Mouse (Mus musculus) neural tube, embryonic 12.5 days (tissue): ENCODE results near the gene Dcun1d2. TPM values are rescaled to one million over a fixed set of nuclear protein-coding genes. Genes with fewer than 3 reads are reported as not detected.
A peak's percentile ranks its signal among the peaks of the same experiment; 100 is the strongest.

Experiments used
- ATAC-seq: fragments of 200-750 bp; cut with Nextera tagmentation; 2 replicates; pipeline ENCODE4 v1.8.0; 2017; ENCODE audit warnings: low read depth, mild to moderate bottlenecking, moderate TSS enrichment, moderate library complexity; ENCODE audit not compliant: low FRiP score
- H3K27ac ChIP-seq: fragments of 300-500 bp; sonication (generic); 2 replicates; pipeline ENCODE4 v1.5.1; 2016
- H3K27me3 ChIP-seq: fragments of 300-500 bp; sonication (generic); replicated peaks from 2 replicates; pipeline ENCODE4 v1.6.1; 2016; ENCODE audit warnings: mild to moderate bottlenecking
- H3K36me3 ChIP-seq: fragments of 300-500 bp; sonication (generic); 2 replicates; pipeline ENCODE4 v1.6.1; 2016; ENCODE audit warnings: mild to moderate bottlenecking
- H3K4me1 ChIP-seq: fragments of 300-500 bp; sonication (generic); 2 replicates; pipeline ENCODE4 v1.6.1; 2016
- H3K4me2 ChIP-seq: fragments of 300-500 bp; sonication (generic); replicated peaks from 2 replicates; pipeline ENCODE4 v1.6.1; 2016; ENCODE audit warnings: mild to moderate bottlenecking
- H3K4me3 ChIP-seq: fragments of 300-500 bp; sonication (generic); 2 replicates; pipeline ENCODE4 v1.5.1; 2016
- H3K9ac ChIP-seq: fragments of 300-500 bp; sonication (generic); 2 replicates; pipeline ENCODE4 v1.6.1; 2016; ENCODE audit warnings: mild to moderate bottlenecking
- H3K9me3 ChIP-seq: fragments of 300-500 bp; sonication (generic); 2 replicates; pipeline ENCODE4 v1.6.1; 2016; ENCODE audit warnings: mild to moderate bottlenecking
- WGBS: fragments of 180-500 bp; shearing (Covaris S2); methylation state at CpG from one replicate; pipeline ENCODE4 v1.1.7; 2016; 5-methylcytosine and 5-hydroxymethylcytosine counted together
- polyA plus RNA-seq: library from polyadenylated mRNA; unstranded; fragments of >200 nt; fragmentation: Nextera tagmentation; extraction: Ambion mirVana; gene quantifications from 2 replicates; pipeline ENCODE4 v1.2.1, GENCODE M21; 2016

The Dcun1d2 gene
- polyA plus RNA-seq, 1 experiment from 2014 or later: 33.1 TPM

DNA sequence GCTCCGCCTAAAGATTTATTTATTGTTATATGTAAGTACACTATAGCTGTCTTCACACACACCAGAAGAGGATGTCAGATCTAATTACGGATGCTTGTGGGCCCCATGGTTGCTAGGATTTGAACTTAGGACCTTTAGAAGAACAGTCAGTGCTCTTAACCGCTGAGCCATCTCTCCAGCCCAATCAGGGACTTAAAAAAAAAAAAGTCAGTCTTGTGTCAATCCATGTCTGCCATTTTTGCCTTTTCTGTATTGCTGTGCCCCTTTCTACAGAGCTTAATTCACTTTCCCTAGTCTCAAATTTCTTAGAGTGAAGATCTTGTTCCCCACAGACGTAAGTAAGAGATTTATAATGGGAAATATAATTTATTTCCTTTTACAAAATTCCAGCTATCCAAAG lies 69.5 kb downstream of the Dcun1d2 start:
- H3K27ac ChIP-seq: no peak overlapping the region
- no peaks in the 10 kb centered on the region for H3K36me3 ChIP-seq
- no peak overlapping the region for H3K4me3 ChIP-seq
- no peak overlapping the region for H3K4me2 ChIP-seq
- H3K9ac ChIP-seq: no peak overlapping the region
- no peaks in the 10 kb centered on the region for H3K9me3 ChIP-seq
- peaks cover 5% of the 10 kb centered on the region for H3K4me1 ChIP-seq
- H3K27me3 ChIP-seq: no peaks in the 10 kb centered on the region
- ATAC-seq: no peak
- 80% methylated on average over 4 of the region's 4 CpGs for WGBS

DNA sequence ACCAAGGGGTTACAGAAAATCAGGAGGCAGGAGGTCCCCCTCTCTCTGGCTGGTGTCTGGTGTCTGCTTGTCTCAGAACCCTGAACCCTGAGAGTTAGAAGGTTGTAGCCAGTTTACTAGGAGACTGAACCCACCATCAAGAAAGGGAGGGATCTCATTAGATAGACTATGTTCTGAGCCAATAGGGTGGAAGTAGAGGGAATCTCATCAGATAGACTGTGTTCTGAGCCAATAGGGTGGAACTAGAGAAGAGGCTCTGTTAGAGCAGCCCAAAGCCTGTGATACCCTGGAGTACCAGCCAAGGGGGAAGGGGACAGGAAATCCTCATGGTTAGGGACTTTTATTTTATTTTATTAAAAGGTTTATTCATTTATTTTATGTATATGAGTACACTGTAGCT lies 69.9 kb downstream of the Dcun1d2 start:
- no peak overlapping the region for H3K4me2 ChIP-seq
- H3K4me3 ChIP-seq: no peak overlapping the region
- H3K36me3 ChIP-seq: no peaks in the 10 kb centered on the region
- H3K4me1 ChIP-seq: peaks cover 10% of the 10 kb centered on the region
- H3K9me3 ChIP-seq: no peaks in the 10 kb centered on the region
- H3K27ac ChIP-seq: no peak overlapping the region
- no peak overlapping the region for H3K9ac ChIP-seq
- ATAC-seq: no peak
- H3K27me3 ChIP-seq: no peaks in the 10 kb centered on the region

DNA sequence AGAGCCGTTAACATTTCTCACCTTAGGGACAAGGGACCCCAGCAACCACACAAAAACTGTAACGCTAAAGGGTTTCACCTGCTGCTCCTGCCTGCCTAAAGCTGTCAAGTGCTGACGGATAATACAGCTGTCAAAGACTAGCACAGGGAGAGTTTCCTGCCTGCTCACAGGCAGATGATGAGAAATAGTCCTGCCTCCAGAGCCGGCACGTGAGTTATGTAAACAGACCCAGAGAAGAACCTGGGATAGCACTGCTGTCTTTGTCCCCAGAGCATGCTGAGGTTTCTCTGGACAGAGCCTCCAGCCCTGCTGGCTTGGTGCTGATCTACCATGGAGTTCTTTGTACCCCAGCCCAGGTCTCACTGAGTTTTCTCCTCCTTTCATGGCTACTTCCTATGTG lies 70.8 kb downstream of the Dcun1d2 start:
- no peak overlapping the region for H3K4me3 ChIP-seq
- 48% methylated on average over 5 of the region's 5 CpGs for WGBS
- ATAC-seq: no peak
- H3K9me3 ChIP-seq: no peaks in the 10 kb centered on the region
- H3K36me3 ChIP-seq: no peaks in the 10 kb centered on the region
- no peak overlapping the region for H3K27ac ChIP-seq
- H3K4me1 ChIP-seq: peaks cover 10% of the 10 kb centered on the region
- H3K9ac ChIP-seq: no peak overlapping the region
- no peak overlapping the region for H3K4me2 ChIP-seq
- H3K27me3 ChIP-seq: no peaks in the 10 kb centered on the region

DNA sequence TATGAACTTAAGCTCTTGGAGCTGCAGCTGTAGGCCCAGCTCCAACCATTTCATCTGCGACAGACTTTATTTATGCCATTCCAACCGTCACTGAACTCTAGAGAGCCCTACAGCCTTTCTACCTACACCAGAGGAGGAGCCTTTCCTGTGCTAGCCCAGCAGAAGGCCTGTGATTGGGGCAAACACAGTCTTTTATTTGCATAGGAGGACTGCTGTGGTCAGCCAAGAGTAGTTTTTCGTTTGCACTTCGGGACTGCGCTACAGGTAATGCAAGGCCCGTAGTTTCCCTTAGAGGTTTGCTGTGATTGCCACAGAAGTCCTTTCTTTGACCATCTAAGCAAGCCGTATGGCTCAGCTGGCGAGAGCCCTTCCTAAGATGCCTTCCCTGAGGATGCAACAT lies 71.5 kb downstream of the Dcun1d2 start:
- H3K9ac ChIP-seq: no peak overlapping the region
- no peaks in the 10 kb centered on the region for H3K36me3 ChIP-seq
- 69% methylated on average over 8 of the region's 8 CpGs for WGBS
- H3K4me1 ChIP-seq: peaks cover 10% of the 10 kb centered on the region
- H3K27ac ChIP-seq: no peak overlapping the region
- no peaks in the 10 kb centered on the region for H3K9me3 ChIP-seq
- ATAC-seq: no peak
- no peak overlapping the region for H3K4me3 ChIP-seq
- no peak overlapping the region for H3K4me2 ChIP-seq
- H3K27me3 ChIP-seq: no peaks in the 10 kb centered on the region

DNA sequence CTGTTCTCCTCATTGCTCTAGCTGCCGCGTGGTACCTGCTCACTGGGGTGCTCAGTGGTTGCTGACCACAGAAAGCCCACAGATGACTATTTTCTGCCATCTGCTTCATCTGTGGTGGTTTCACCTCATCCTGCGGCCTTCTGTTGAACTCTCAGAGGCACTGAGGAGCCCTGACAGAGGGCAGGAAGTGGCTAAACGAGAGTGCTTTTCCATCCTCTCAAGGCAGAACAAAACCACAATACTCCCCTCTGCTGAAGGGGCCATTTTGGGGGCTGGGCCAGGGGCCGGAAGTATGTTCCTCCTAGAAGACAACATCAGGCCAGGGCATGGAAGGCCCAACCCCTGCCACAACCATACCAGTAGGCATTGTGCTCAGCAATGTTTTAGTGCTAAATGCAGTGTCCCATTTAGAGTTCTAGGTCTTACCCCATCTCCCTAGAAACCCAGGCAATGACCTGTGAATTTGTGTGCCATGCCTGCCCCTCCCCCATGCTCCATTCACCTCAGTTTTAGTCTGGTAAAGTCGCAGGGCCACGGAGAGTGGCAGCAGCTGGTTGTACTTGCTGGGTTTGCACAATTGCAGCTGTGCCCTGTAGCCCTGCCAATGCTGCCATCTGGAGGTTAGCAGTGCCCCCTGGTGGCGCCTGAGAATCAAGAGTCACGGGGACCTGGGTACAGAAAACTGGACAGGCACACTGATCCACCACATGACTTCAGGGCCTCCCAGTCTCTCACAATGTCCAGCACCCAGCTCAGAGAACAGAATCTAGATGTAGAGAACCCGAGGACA lies 74.3 kb downstream of the Dcun1d2 start:
- Histone ChIP-seq H3K4me2 (peak overlapping the region; percentile 40; the same call in 1 of the 2 replicates), H3K27me3 (no peaks in the 10 kb centered on the region), H3K9ac (no peak overlapping the region), H3K36me3 (no peaks in the 10 kb centered on the region), H3K27ac (no peak overlapping the region), H3K9me3 (no peaks in the 10 kb centered on the region), H3K4me3 (no peak overlapping the region), H3K4me1 (peaks cover 10% of the 10 kb centered on the region)
- peak; percentile 76 for ATAC-seq
- 29% methylated on average over 10 of the region's 10 CpGs for WGBS

DNA sequence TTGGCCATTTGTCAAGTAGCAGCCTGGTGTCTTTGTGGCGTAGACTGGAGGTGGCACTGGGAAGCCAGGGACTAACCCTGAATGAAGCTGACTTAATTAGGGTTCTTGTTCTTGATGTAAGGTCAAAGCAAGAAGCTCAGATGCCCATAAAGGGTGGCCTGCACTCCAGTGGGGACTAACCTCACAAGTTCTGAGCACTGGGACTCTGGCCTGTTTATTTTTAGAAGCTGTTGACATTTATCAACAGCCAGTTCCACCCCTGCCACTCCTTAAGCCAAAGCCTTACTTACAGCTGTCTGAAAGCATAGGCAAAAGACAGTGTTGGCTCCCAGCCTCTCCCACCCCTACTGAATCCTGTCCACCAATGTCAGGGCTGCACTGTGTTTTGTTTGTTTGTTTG lies 78.2 kb downstream of the Dcun1d2 start:
- WGBS: 56% methylated on average over 1 of the region's 1 CpGs
- ATAC-seq: no peak
- Histone ChIP-seq H3K9ac (no peak overlapping the region), H3K9me3 (no peaks in the 10 kb centered on the region), H3K4me2 (no peak overlapping the region), H3K36me3 (no peaks in the 10 kb centered on the region), H3K4me3 (no peak overlapping the region), H3K27ac (no peak overlapping the region), H3K4me1 (peaks cover 10% of the 10 kb centered on the region), H3K27me3 (no peaks in the 10 kb centered on the region)

DNA sequence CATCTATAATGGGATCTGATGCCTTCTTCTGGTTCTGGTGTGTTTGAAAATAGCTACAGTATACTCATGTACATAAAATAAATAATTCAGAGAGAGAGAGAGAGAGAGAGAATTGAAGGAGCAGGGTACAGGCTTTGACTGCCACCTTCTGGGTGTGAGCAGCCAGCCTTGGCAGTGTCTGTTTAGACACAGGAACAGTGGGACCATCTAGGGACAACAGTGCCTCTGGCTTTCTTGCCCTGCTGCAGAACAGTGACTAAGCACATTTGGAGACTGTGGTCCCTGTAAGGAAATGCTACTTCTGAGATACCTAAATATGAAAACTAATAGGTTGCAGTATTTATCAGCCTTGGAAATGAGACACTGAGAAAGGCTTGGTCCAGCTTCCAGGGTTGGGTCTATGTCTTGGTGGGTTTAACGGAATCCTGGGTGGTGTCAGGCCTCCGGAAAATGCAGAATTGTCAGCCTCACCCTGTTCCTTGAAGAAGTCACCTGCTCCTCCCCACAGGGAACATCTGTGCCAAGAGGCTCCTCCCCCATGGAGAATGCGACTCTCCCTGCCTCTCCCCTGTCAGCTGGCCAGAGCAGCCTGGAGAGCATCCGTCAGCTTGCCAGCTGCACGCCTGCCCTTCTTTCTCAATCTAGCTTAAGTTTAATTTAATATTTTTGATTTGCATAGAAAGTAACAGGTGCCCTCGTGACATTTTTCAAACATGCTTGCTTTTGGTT lies 79.1 kb downstream of the Dcun1d2 start:
- Histone ChIP-seq H3K9me3 (no peaks in the 10 kb centered on the region), H3K4me3 (no peak overlapping the region)
- WGBS: 57% methylated on average over 6 of the region's 6 CpGs

DNA sequence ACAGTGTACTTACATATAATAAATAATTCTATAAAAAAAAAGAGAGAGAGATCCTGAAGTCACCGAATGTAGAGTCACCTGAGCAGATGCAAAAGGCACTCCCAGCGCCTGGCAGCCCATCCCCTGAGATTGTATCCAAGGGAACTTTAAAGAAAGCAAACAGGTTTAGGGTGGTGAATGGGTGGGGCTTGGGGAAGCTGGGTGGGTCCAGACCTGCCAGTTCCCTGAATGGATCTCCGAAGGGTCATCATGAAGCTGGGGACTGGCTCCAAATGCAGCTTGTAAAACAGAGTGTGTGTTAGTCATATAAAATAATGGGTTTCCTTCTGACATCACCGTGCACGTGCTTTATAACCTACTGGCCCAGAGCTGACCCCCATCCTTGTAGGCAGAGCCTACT lies 81.6 kb downstream of the Dcun1d2 start:
- WGBS: 34% methylated on average over 5 of the region's 5 CpGs
- Histone ChIP-seq H3K27me3 (peaks cover 23% of the 10 kb centered on the region), H3K9ac (no peak overlapping the region), H3K4me3 (no peak overlapping the region), H3K4me1 (no peaks in the 10 kb centered on the region), H3K4me2 (no peak overlapping the region), H3K9me3 (no peaks in the 10 kb centered on the region), H3K36me3 (no peaks in the 10 kb centered on the region), H3K27ac (no peak overlapping the region)
- ATAC-seq: no peak

More for the DNA sequence above, 79.1 kb downstream of the Dcun1d2 start:
- Histone ChIP-seq H3K4me2 (no peak overlapping the region), H3K27me3 (no peaks in the 10 kb centered on the region), H3K36me3 (no peaks in the 10 kb centered on the region), H3K9ac (no peak overlapping the region), H3K4me1 (peaks cover 9% of the 10 kb centered on the region), H3K27ac (no peak overlapping the region)
- no peak for ATAC-seq

Other genes with a start within 250 kb of the Dcun1d2 start
- gene Proz, start 227.2 kb downstream of the Dcun1d2 start, polyA plus RNA-seq: 0.41 and 0.53 TPM in 2 replicates
- 54.9 and 56.5 TPM in 2 replicates for gene Pcid2, start 182.7 kb downstream of the Dcun1d2 start, polyA plus RNA-seq
- gene Cul4a, start 182.5 kb downstream of the Dcun1d2 start, polyA plus RNA-seq: 84.7 and 85.9 TPM in 2 replicates
- gene Lamp1, start 129.0 kb downstream of the Dcun1d2 start, polyA plus RNA-seq: 247 and 255 TPM in 2 replicates
- 11.1 and 11.3 TPM in 2 replicates for gene Grtp1, start 87.5 kb downstream of the Dcun1d2 start, polyA plus RNA-seq
- gene Adprhl1, start 34.0 kb downstream of the Dcun1d2 start, polyA plus RNA-seq: 0.45 and 0.47 TPM in 2 replicates
- gene Tmco3, start 59 bp upstream of the Dcun1d2 start, polyA plus RNA-seq: 45.8 and 51.5 TPM in 2 replicates
- 148 and 152 TPM in 2 replicates for gene Tfdp1, start 50.6 kb upstream of the Dcun1d2 start, polyA plus RNA-seq
- gene Atp4b, start 108.7 kb upstream of the Dcun1d2 start, polyA plus RNA-seq: not detected in 2 replicates
- 0.03 TPM in 1 of 2 replicates, not detected in the other for gene Grk1, start 117.0 kb upstream of the Dcun1d2 start, polyA plus RNA-seq
- gene Tmem255b, start 147.1 kb upstream of the Dcun1d2 start, polyA plus RNA-seq: 0.22 and 0.27 TPM in 2 replicates
- 15.0 and 18.4 TPM in 2 replicates for gene Gas6, start 206.4 kb upstream of the Dcun1d2 start, polyA plus RNA-seq